Mouse (Mus musculus) hindbrain, embryonic 11.5 days (tissue): ENCODE results near the gene 1810010D01Rik. TPM values are rescaled to one million over a fixed set of nuclear protein-coding genes. Genes with fewer than 3 reads are reported as not detected.

Source experiments
- ATAC-seq: fragments of 200-750 bp; cut with Nextera tagmentation; 2 replicates; pipeline ENCODE4 v1.8.0; 2017; ENCODE audit warnings: mild to moderate bottlenecking, moderate TSS enrichment, moderate library complexity; ENCODE audit not compliant: low FRiP score
- DNase-seq: peaks from one replicate; pipeline ENCODE4 v3.0.0-alpha.2; 2015; ENCODE audit warnings: low spot score
- H3K27ac ChIP-seq: fragments of 300-500 bp; sonication (generic); 2 replicates; pipeline ENCODE4 v1.5.1; 2014; ENCODE audit warnings: mild to moderate bottlenecking, low read depth, low read length
- H3K27me3 ChIP-seq: fragments of 300-500 bp; sonication (generic); 2 replicates; pipeline ENCODE4 v1.6.1; 2014; ENCODE audit warnings: mild to moderate bottlenecking, low read length, moderate library complexity, mixed read lengths; ENCODE audit not compliant: control insufficient read depth, insufficient read depth
- H3K36me3 ChIP-seq: fragments of 300-500 bp; sonication (generic); 2 replicates; pipeline ENCODE4 v1.6.1; 2014; ENCODE audit warnings: mild to moderate bottlenecking, low read length, moderate library complexity, mixed read lengths; ENCODE audit not compliant: control insufficient read depth, insufficient read depth
- H3K4me1 ChIP-seq: fragments of 300-500 bp; sonication (generic); replicated peaks from 2 replicates; pipeline ENCODE4 v1.6.1; 2014; ENCODE audit warnings: low read length, mixed read lengths; ENCODE audit not compliant: control insufficient read depth, insufficient read depth
- H3K4me2 ChIP-seq: fragments of 300-500 bp; sonication (generic); replicated peaks from 2 replicates; pipeline ENCODE4 v1.6.1; 2014; ENCODE audit warnings: mild to moderate bottlenecking, low read depth, low read length
- H3K4me3 ChIP-seq: fragments of 300-500 bp; sonication (generic); 2 replicates; pipeline ENCODE4 v1.5.1; 2014; ENCODE audit warnings: low read depth, low read length
- H3K9ac ChIP-seq: fragments of 300-500 bp; sonication (generic); 2 replicates; pipeline ENCODE4 v1.6.1; 2014; ENCODE audit warnings: low read depth, low read length
- H3K9me3 ChIP-seq: fragments of 300-500 bp; sonication (generic); 2 replicates; pipeline ENCODE4 v1.6.1; 2016; ENCODE audit warnings: low read length; ENCODE audit not compliant: control insufficient read depth
- WGBS: fragments of 180-500 bp; shearing (Covaris S2); extraction: QIAGEN DNeasy Blood & Tissue Kit; methylation state at CpG from one replicate; pipeline ENCODE4 v1.1.7; 2014; 5-methylcytosine and 5-hydroxymethylcytosine counted together
- polyA plus RNA-seq: library from polyadenylated mRNA; unstranded; fragments of >200 nt; fragmentation: Nextera tagmentation; extraction: Ambion mirVana; gene quantifications from 2 replicates; pipeline ENCODE4 v1.2.1, GENCODE M21; 2014

Gene 1810010D01Rik
- 0.97 TPM in 1 of 2 replicates, not detected in the other for polyA plus RNA-seq

- Histone ChIP-seq H3K4me2 (no peak within 1 kb of the TSS), H3K4me3 (no peak within 1 kb of the TSS), H3K36me3 (no peaks in the 10 kb centered on the region), H3K9ac (peak within 1 kb of the TSS; percentile 56), H3K4me1 (peaks cover 16% of the 10 kb centered on the region), H3K27ac (peak within 1 kb of the TSS; percentile 93), H3K9me3 (no peaks in the 10 kb centered on the region), H3K27me3 (no peaks in the 10 kb centered on the region)
- DNase-seq (no peak), ATAC-seq (no peak)
- WGBS: 81% methylated on average over 4 of the region's 4 CpGs
These were observed at the start of gene 1810010D01Rik for GRCm38 (mm10) chr7:145208006-145208405. 1810010D01Rik (minus strand) TSS chr7:145208119.

GRCm38 (mm10) chr7:145256092-145256491 lies 48.2 kb upstream of the 1810010D01Rik start:
- DNase-seq: no peak
- no peak overlapping the region for H3K9ac ChIP-seq
- no peaks in the 10 kb centered on the region for H3K4me1 ChIP-seq
- H3K4me2 ChIP-seq: no peak overlapping the region
- 100% methylated on average over 1 of the region's 1 CpGs for WGBS
- no peak overlapping the region for H3K4me3 ChIP-seq
- H3K36me3 ChIP-seq: no peaks in the 10 kb centered on the region
- no peaks in the 10 kb centered on the region for H3K27me3 ChIP-seq
- no peak for ATAC-seq
- H3K9me3 ChIP-seq: no peaks in the 10 kb centered on the region
- H3K27ac ChIP-seq: no peak overlapping the region

- 66% methylated on average over 3 of the region's 3 CpGs for WGBS
- H3K27me3 ChIP-seq: no peaks in the 10 kb centered on the region
- H3K4me3 ChIP-seq: no peak overlapping the region
- no peaks in the 10 kb centered on the region for H3K36me3 ChIP-seq
- H3K9me3 ChIP-seq: no peaks in the 10 kb centered on the region
- no peak for DNase-seq
- no peaks in the 10 kb centered on the region for H3K4me1 ChIP-seq
- no peak overlapping the region for H3K4me2 ChIP-seq
- H3K9ac ChIP-seq: no peak overlapping the region
- H3K27ac ChIP-seq: no peak overlapping the region
- no peak for ATAC-seq
These were observed 46.2 kb upstream of the 1810010D01Rik start for GRCm38 (mm10) chr7:145253986-145254630.

- H3K4me3 ChIP-seq: no peak overlapping the region
- H3K27me3 ChIP-seq: no peaks in the 10 kb centered on the region
- WGBS: 29% methylated on average over 8 of the region's 8 CpGs
- H3K9me3 ChIP-seq: no peaks in the 10 kb centered on the region
- H3K9ac ChIP-seq: no peak overlapping the region
- no peak overlapping the region for H3K4me2 ChIP-seq
- no peak overlapping the region for H3K27ac ChIP-seq
- DNase-seq (peak; percentile 88), ATAC-seq (peak; percentile 66)
- no peaks in the 10 kb centered on the region for H3K36me3 ChIP-seq
- H3K4me1 ChIP-seq: no peaks in the 10 kb centered on the region
These were observed 45.0 kb upstream of the 1810010D01Rik start for GRCm38 (mm10) chr7:145252715-145253476.

GRCm38 (mm10) chr7:145250225-145250624 lies 42.3 kb upstream of the 1810010D01Rik start:
- H3K27me3 ChIP-seq: no peaks in the 10 kb centered on the region
- H3K4me1 ChIP-seq: no peaks in the 10 kb centered on the region
- 73% methylated on average over 9 of the region's 9 CpGs for WGBS

GRCm38 (mm10) chr7:145248911-145249310 lies 41.0 kb upstream of the 1810010D01Rik start:
- Histone ChIP-seq H3K27me3 (no peaks in the 10 kb centered on the region), H3K4me1 (no peaks in the 10 kb centered on the region), H3K4me3 (no peak overlapping the region), H3K27ac (no peak overlapping the region), H3K4me2 (no peak overlapping the region), H3K9ac (no peak overlapping the region), H3K9me3 (no peaks in the 10 kb centered on the region), H3K36me3 (no peaks in the 10 kb centered on the region)
- WGBS: 93% methylated on average over 2 of the region's 2 CpGs
- no peak for DNase-seq
- no peak for ATAC-seq

More at GRCm38 (mm10) chr7:145250225-145250624, 42.3 kb upstream of the 1810010D01Rik start:
- Histone ChIP-seq H3K36me3 (no peaks in the 10 kb centered on the region), H3K9ac (no peak overlapping the region), H3K9me3 (no peaks in the 10 kb centered on the region), H3K4me3 (no peak overlapping the region), H3K4me2 (no peak overlapping the region), H3K27ac (no peak overlapping the region)
- DNase-seq: no peak
- no peak for ATAC-seq

GRCm38 (mm10) chr7:145242851-145243712 lies 35.2 kb upstream of the 1810010D01Rik start:
- H3K9ac ChIP-seq: no peak overlapping the region
- no peaks in the 10 kb centered on the region for H3K27me3 ChIP-seq
- WGBS: 18% methylated on average over 9 of the region's 9 CpGs
- ATAC-seq (peak; percentile 62), DNase-seq (peak; percentile 88)
- no peaks in the 10 kb centered on the region for H3K4me1 ChIP-seq
- H3K4me3 ChIP-seq: no peak overlapping the region
- H3K9me3 ChIP-seq: no peaks in the 10 kb centered on the region
- no peak overlapping the region for H3K4me2 ChIP-seq
- no peak overlapping the region for H3K27ac ChIP-seq
- no peaks in the 10 kb centered on the region for H3K36me3 ChIP-seq

- no peak overlapping the region for H3K4me3 ChIP-seq
These were observed 34.1 kb upstream of the 1810010D01Rik start for GRCm38 (mm10) chr7:145242028-145242427.

More at GRCm38 (mm10) chr7:145242028-145242427, 34.1 kb upstream of the 1810010D01Rik start:
- no peaks in the 10 kb centered on the region for H3K9me3 ChIP-seq
- H3K27ac ChIP-seq: no peak overlapping the region
- DNase-seq (no peak), ATAC-seq (no peak)
- H3K36me3 ChIP-seq: no peaks in the 10 kb centered on the region
- no peak overlapping the region for H3K9ac ChIP-seq
- H3K4me2 ChIP-seq: no peak overlapping the region
- H3K4me1 ChIP-seq: no peaks in the 10 kb centered on the region
- 81% methylated on average over 9 of the region's 9 CpGs for WGBS
- no peaks in the 10 kb centered on the region for H3K27me3 ChIP-seq
